Mouse (Mus musculus): ENCODE measurements around the gene Dock1.

DNA sequence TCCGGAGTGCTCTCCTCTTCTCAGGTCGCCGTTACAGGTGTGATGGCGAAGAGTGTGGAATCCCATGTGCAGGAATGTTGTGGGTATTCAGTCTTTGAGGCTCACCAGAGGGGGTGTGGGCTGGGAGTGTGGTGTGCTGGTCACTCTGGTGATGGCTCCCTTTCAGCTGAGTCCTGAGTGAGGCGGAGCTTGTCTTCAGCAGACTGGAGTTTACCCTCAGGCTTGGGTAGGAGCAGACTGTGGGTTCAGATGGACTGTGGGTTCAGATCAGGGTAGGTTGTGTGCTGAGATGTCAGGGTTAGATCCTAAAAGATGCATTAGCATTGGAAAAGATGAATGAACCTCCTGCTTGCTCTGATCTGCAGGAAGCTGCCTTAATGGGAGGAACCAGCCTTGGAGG, 29.5 kb downstream of the Dock1 start:
- no peak for TF ChIP-seq GATA2 (IDR thresholded peaks at IDR 0.05; ENCODE audit: borderline replicate concordance, low read depth, low read length)
- TF ChIP-seq CTCF (IDR thresholded peaks at IDR 0.05; ENCODE audit: low read depth, low read length), result no peak
- TF ChIP-seq GATA1 (IDR thresholded peaks at IDR 0.05; ENCODE audit: borderline replicate concordance, low read length), result no peak
- TF ChIP-seq TAL1 (conservative IDR thresholded peaks at IDR 0.05; ENCODE audit: low read depth, low read length), result no peak
- no peak for TF ChIP-seq POLR2AphosphoS5 (IDR thresholded peaks at IDR 0.05; ENCODE audit: insufficient replicate concordance, low read depth, low read length)
